Mouse (Mus musculus): ENCODE data around the gene Dusp22. TPM values are rescaled to one million over a fixed set of nuclear protein-coding genes. Genes with fewer than 3 reads are reported as not detected.

Gene Dusp22
- polyA plus RNA-seq, 1 experiment from 2014 or later, result 45.0 TPM

DNA sequence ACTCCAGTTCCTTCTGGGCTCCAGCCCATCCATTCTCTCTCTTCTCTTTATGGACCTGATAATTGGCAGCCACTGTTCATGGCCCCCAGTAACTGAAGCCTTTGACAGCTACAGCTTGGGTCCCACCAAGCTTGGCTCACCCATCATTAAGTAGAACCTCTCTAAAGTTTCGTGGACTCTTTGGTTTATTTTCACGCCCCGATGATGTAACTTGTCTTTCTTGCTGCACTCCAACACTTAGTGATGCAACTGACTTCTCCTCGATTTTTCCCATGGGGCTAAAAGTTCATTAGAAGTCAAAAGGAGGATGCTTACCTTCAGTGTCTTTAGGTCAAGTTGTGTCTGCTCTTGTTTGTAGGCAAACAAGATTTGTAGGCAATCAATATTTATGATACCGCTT is 10.6 kb upstream of the Dusp22 start:
- no peak overlapping the region for H3K27ac ChIP-seq (replicated peaks)
- H3K4me1 ChIP-seq, result 0 out of 2 replicates have a peak, but pooled peaks cover 3% of the 10 kb centered on the region
- H3K4me2 ChIP-seq (replicated peaks), result no peak overlapping the region
- whole genome bisulfite sequencing, result 88% methylated on average over 5 of the region's 5 CpGs
- H3K27me3 ChIP-seq, result no peaks in the 10 kb centered on the region
- no peaks in the 10 kb centered on the region for H3K36me3 ChIP-seq
- H3K4me3 ChIP-seq (replicated peaks), result no peak overlapping the region
- ATAC-seq (ENCODE audit: insufficient number of reproducible peaks, low FRiP score, low TSS enrichment, low read depth), result no peak
- H3K9ac ChIP-seq, result no peak overlapping the region
- H3K9me3 ChIP-seq (replicated peaks), result no peaks in the 10 kb centered on the region

GRCm38 (mm10) chr13:30650684-30651083 is 9.1 kb upstream of the Dusp22 start:
- Histone ChIP-seq H3K4me3 (replicated peaks) (no peak overlapping the region), H3K27me3 (no peaks in the 10 kb centered on the region), H3K4me1 (0 out of 2 replicates have a peak, but pooled peaks cover 3% of the 10 kb centered on the region), H3K4me2 (replicated peaks) (no peak overlapping the region), H3K36me3 (no peaks in the 10 kb centered on the region), H3K9ac (no peak overlapping the region), H3K27ac (replicated peaks) (no peak overlapping the region), H3K9me3 (replicated peaks) (no peaks in the 10 kb centered on the region)
- ATAC-seq (ENCODE audit: insufficient number of reproducible peaks, low FRiP score, low TSS enrichment, low read depth), result no peak
- 94% methylated on average over 1 of the region's 1 CpGs for WGBS

- ATAC-seq (ENCODE audit: insufficient number of reproducible peaks, low FRiP score, low TSS enrichment, low read depth), result no peak
- H3K27me3 ChIP-seq, result no peaks in the 10 kb centered on the region
- H3K9me3 ChIP-seq (replicated peaks), result no peaks in the 10 kb centered on the region
- H3K27ac ChIP-seq (replicated peaks), result no peak overlapping the region
- 0 out of 2 replicates have a peak, but pooled peaks cover 3% of the 10 kb centered on the region for H3K4me1 ChIP-seq
- no peak overlapping the region for H3K4me3 ChIP-seq (replicated peaks)
- H3K36me3 ChIP-seq, result no peaks in the 10 kb centered on the region
- H3K9ac ChIP-seq, result no peak overlapping the region
- WGBS, result 21% methylated on average over 4 of the region's 4 CpGs
- no peak overlapping the region for H3K4me2 ChIP-seq (replicated peaks)
Measured at GRCm38 (mm10) chr13:30653051-30653450, 6.7 kb upstream of the Dusp22 start.

- no peak overlapping the region for H3K9ac ChIP-seq
- H3K4me3 ChIP-seq (replicated peaks), result no peak overlapping the region
- H3K27ac ChIP-seq (replicated peaks), result no peak overlapping the region
- no peaks in the 10 kb centered on the region for H3K36me3 ChIP-seq
- 66% methylated on average over 5 of the region's 5 CpGs for WGBS
- no peak for ATAC-seq (ENCODE audit: insufficient number of reproducible peaks, low FRiP score, low TSS enrichment, low read depth)
- H3K4me2 ChIP-seq (replicated peaks), result no peak overlapping the region
- H3K9me3 ChIP-seq (replicated peaks), result no peaks in the 10 kb centered on the region
- H3K27me3 ChIP-seq, result no peaks in the 10 kb centered on the region
- 0 out of 2 replicates have a peak, but pooled peaks cover 6% of the 10 kb centered on the region for H3K4me1 ChIP-seq
Measured at GRCm38 (mm10) chr13:30654463-30654862, 5.3 kb upstream of the Dusp22 start.

DNA sequence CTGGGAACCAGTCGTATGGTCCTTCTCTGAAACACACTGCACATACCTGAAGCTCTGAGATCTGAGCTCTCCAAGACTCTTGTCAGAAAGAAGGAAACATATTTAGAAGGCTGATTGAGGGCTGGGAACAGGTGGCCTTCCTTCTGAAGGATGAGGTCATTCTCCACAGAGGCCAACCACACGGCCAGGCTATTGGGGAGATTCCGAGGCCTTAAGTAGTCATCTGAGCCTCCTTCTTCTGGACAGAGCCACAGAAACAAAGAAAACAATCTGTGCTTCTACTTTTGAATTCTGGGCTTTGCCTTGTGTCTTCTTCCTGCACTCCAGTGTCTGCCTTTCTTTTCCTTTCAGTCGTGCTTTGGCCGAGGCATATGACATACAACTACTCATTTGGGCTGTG is 2.9 kb upstream of the Dusp22 start:
- Histone ChIP-seq H3K9me3 (replicated peaks) (no peaks in the 10 kb centered on the region), H3K27me3 (no peaks in the 10 kb centered on the region), H3K4me2 (replicated peaks) (no peak overlapping the region), H3K4me3 (replicated peaks) (no peak overlapping the region), H3K36me3 (no peaks in the 10 kb centered on the region), H3K27ac (replicated peaks) (no peak overlapping the region), H3K4me1 (0 out of 2 replicates have a peak, but pooled peaks cover 14% of the 10 kb centered on the region), H3K9ac (no peak overlapping the region)
- WGBS, result 56% methylated on average over 5 of the region's 5 CpGs
- no peak for ATAC-seq (ENCODE audit: insufficient number of reproducible peaks, low FRiP score, low TSS enrichment, low read depth)

DNA sequence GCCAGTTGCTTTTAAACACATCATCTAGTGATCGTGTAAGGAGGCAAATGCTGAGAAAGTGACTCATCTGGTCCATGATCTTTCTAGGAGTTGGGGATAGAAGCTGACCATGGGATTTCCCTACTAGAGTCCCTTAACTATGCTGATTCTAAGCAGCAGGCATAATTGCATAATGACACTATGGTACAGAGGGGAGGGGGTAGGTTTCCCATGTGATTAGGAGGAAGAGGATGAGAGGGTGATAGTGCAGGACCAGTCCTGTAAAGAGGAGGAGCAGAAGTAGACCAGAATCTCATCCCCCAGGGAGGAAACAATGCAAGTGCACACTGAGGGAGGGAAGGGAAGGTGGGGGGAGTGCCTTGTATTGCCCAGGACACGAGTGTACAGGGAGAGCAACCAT is 2.0 kb upstream of the Dusp22 start:
- H3K4me1 ChIP-seq, result 0 out of 2 replicates have a peak, but pooled peaks cover 14% of the 10 kb centered on the region
- H3K9me3 ChIP-seq (replicated peaks), result no peaks in the 10 kb centered on the region
- H3K4me3 ChIP-seq (replicated peaks), result no peak overlapping the region
- H3K27ac ChIP-seq (replicated peaks), result no peak overlapping the region
- no peak for ATAC-seq (ENCODE audit: insufficient number of reproducible peaks, low FRiP score, low TSS enrichment, low read depth)
- H3K36me3 ChIP-seq, result no peaks in the 10 kb centered on the region
- no peaks in the 10 kb centered on the region for H3K27me3 ChIP-seq
- WGBS, result 61% methylated on average over 2 of the region's 2 CpGs
- no peak overlapping the region for H3K9ac ChIP-seq
- no peak overlapping the region for H3K4me2 ChIP-seq (replicated peaks)

GRCm38 (mm10) chr13:30658201-30658996 is 1.4 kb upstream of the Dusp22 start:
- H3K9me3 ChIP-seq (replicated peaks), result no peaks in the 10 kb centered on the region
- H3K9ac ChIP-seq, result no peak overlapping the region
- no peaks in the 10 kb centered on the region for H3K36me3 ChIP-seq
- no peak overlapping the region for H3K27ac ChIP-seq (replicated peaks)
- no peak for ATAC-seq (ENCODE audit: insufficient number of reproducible peaks, low FRiP score, low TSS enrichment, low read depth)
- no peak overlapping the region for H3K4me3 ChIP-seq (replicated peaks)
- no peaks in the 10 kb centered on the region for H3K27me3 ChIP-seq
- H3K4me1 ChIP-seq, result 0 out of 2 replicates have a peak, but pooled peaks cover 14% of the 10 kb centered on the region
- H3K4me2 ChIP-seq (replicated peaks), result no peak overlapping the region
- 64% methylated on average over 2 of the region's 2 CpGs for WGBS

DNA sequence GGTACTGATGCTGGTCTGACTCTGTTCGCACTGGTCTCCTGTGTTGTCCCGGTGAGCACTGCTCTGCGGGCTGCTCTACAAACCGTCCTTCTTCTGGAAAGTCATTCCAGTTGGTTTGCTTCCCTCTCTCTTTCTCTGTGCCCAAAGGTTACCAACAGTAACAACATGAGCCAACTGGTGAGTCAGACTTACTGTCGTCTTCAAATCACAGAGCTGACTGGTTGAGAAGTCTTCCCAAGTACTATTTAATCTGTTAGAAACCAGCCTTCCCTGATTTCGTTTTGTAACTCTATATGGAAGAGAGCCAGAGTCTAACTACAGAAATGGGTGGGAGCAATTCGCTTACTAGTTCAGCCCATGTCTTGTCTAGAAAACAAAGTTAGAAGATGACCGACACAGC is 5.5 kb downstream of the Dusp22 start:
- Histone ChIP-seq H3K36me3 (no peaks in the 10 kb centered on the region), H3K4me2 (replicated peaks) (no peak overlapping the region), H3K4me1 (0 out of 2 replicates have a peak, but pooled peaks cover 5% of the 10 kb centered on the region), H3K4me3 (replicated peaks) (no peak overlapping the region), H3K27me3 (no peaks in the 10 kb centered on the region), H3K27ac (replicated peaks) (no peak overlapping the region), H3K9ac (no peak overlapping the region), H3K9me3 (replicated peaks) (no peaks in the 10 kb centered on the region)
- 82% methylated on average over 8 of the region's 8 CpGs for WGBS
- ATAC-seq (ENCODE audit: insufficient number of reproducible peaks, low FRiP score, low TSS enrichment, low read depth), result no peak

- 90% methylated on average over 10 of the region's 10 CpGs for WGBS
- no peak overlapping the region for H3K9ac ChIP-seq
- no peak overlapping the region for H3K4me3 ChIP-seq (replicated peaks)
- H3K9me3 ChIP-seq (replicated peaks), result no peaks in the 10 kb centered on the region
- no peak overlapping the region for H3K4me2 ChIP-seq (replicated peaks)
- ATAC-seq (ENCODE audit: insufficient number of reproducible peaks, low FRiP score, low TSS enrichment, low read depth), result no peak
- no peaks in the 10 kb centered on the region for H3K27me3 ChIP-seq
- H3K36me3 ChIP-seq, result no peaks in the 10 kb centered on the region
- no peaks in the 10 kb centered on the region for H3K4me1 ChIP-seq
- H3K27ac ChIP-seq (replicated peaks), result no peak overlapping the region
Measured at GRCm38 (mm10) chr13:30666537-30666936, 6.7 kb downstream of the Dusp22 start.

GRCm38 (mm10) chr13:30668301-30668700 is 8.5 kb downstream of the Dusp22 start:
- ATAC-seq (ENCODE audit: insufficient number of reproducible peaks, low FRiP score, low TSS enrichment, low read depth), result no peak
- Histone ChIP-seq H3K4me3 (replicated peaks) (no peak overlapping the region), H3K4me1 (no peaks in the 10 kb centered on the region), H3K27me3 (no peaks in the 10 kb centered on the region), H3K36me3 (no peaks in the 10 kb centered on the region), H3K27ac (replicated peaks) (no peak overlapping the region), H3K9ac (no peak overlapping the region), H3K9me3 (replicated peaks) (no peaks in the 10 kb centered on the region), H3K4me2 (replicated peaks) (no peak overlapping the region)
- WGBS, result 81% methylated on average over 5 of the region's 5 CpGs

- 84% methylated on average over 3 of the region's 3 CpGs for WGBS
- Histone ChIP-seq H3K9ac (no peak overlapping the region), H3K4me3 (replicated peaks) (no peak overlapping the region), H3K27me3 (no peaks in the 10 kb centered on the region), H3K9me3 (replicated peaks) (no peaks in the 10 kb centered on the region), H3K4me1 (no peaks in the 10 kb centered on the region), H3K36me3 (no peaks in the 10 kb centered on the region), H3K4me2 (replicated peaks) (no peak overlapping the region), H3K27ac (replicated peaks) (no peak overlapping the region)
- ATAC-seq (ENCODE audit: insufficient number of reproducible peaks, low FRiP score, low TSS enrichment, low read depth), result no peak
Measured at GRCm38 (mm10) chr13:30669277-30669676, 9.5 kb downstream of the Dusp22 start.

DNA sequence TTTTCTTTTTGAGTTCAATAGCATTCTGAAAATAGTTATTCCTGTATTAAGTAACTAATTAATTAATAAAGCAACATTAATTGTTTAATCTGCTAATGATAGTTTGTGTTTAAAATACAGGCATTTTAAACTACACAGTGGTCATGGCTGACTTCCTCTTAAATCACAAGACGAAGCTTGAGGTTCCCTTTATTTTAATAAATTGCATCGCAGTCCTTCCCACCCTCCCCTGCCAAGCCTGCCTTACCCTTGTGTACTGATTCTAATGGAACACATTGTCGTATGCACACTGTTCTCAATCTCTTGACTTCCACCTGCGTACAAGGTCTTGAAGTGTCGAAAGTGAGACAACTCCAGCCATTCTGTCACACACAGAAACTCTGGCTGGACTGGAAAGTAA is 14.1 kb downstream of the Dusp22 start:
- H3K4me2 ChIP-seq (replicated peaks), result no peak overlapping the region
- no peaks in the 10 kb centered on the region for H3K4me1 ChIP-seq
- ATAC-seq (ENCODE audit: insufficient number of reproducible peaks, low FRiP score, low TSS enrichment, low read depth), result no peak
- H3K27ac ChIP-seq (replicated peaks), result no peak overlapping the region
- 88% methylated on average over 5 of the region's 5 CpGs for WGBS
- no peak overlapping the region for H3K4me3 ChIP-seq (replicated peaks)
- H3K36me3 ChIP-seq, result 0 out of 2 replicates have a peak, but pooled peaks cover 4% of the 10 kb centered on the region
- H3K9ac ChIP-seq, result no peak overlapping the region
- H3K27me3 ChIP-seq, result no peaks in the 10 kb centered on the region
- H3K9me3 ChIP-seq (replicated peaks), result no peaks in the 10 kb centered on the region

Data from embryonic facial prominence, embryonic 15.5 days (tissue).